Mouse (Mus musculus): ENCODE data around the gene Ptprf. TPM values are rescaled to one million over a fixed set of nuclear protein-coding genes. Genes with fewer than 3 reads are reported as not detected.

The Ptprf gene
- total RNA-seq (2015; ENCODE audit: low replicate concordance) (not detected in 2 replicates), total RNA-seq (2017; ENCODE audit: low replicate concordance) (not detected in 2 replicates)

DNA sequence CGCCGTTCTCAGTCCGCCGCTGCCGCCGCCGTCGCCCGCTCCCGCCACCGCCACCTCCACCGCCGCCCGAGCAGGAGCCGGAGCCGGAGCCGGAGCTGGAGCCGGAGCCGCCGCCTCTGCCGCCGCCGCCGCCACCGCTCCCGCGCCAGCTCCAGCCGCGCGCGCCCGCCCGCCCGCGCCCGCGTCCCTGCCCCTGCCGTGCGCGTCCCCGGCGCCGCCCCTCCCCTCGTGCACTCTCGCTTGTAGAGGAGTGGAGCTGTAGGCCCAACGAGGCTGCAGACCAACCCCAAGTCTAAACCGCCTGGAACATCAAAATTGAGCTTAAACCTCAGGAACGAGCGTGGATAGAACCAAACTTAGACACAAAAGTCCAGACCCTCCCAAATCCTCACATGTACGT lies at the start of gene Ptprf:
TSS of gene Ptprf (minus strand) at position 175 of the 400 bp plus-strand sequence.
- ATAC-seq (replicated peaks; ENCODE audit: low FRiP score, poor library complexity, severe bottlenecking), result no peak

DNA sequence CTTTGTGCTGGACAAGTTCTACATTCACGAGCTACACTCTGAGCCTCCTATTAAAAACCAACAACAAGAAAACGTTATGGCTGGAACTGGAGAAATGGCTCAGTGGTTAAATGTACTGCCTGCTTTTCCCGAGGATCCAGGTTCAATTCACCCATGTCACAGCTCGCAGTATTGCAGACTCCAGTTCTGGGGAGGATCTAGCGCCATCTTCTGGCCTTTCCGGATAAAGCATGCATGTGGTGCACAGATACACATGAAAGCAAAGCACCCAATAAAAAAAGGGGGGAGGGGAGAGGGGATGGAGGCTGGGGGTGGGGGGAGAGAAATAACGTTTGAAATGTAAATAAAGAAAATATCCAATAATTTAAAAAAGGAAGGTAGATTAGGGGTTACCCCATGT lies 45.5 kb upstream of the Ptprf start:
- 0 out of 2 replicates have a peak, but pooled peaks have one; percentile 55 for ATAC-seq (replicated peaks; ENCODE audit: low FRiP score, poor library complexity, severe bottlenecking)

- ATAC-seq (replicated peaks; ENCODE audit: low FRiP score, poor library complexity, severe bottlenecking), result no peak
Observed at GRCm38 (mm10) chr4:118335991-118336390, 44.8 kb upstream of the Ptprf start.

DNA sequence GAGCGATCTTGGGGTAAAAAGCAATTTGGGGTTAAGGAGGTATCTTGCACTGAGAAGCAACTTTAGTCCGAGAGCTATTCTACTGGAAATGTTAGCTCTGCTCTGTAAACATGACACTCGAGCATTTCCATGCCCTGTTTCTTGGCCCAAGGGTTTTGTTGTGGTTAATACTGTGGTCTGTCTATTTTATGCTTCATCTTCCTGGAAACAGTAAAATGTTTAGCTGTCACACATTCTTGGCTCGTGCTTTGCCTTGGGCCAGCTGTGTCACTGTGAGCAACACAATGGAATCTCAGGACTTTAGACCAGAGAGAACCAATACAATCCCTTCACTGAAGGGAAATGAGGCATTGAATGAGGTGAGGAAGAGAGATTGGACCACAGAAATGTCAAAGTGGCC lies 40.6 kb upstream of the Ptprf start:
- ATAC-seq (replicated peaks; ENCODE audit: low FRiP score, poor library complexity, severe bottlenecking), result no peak

DNA sequence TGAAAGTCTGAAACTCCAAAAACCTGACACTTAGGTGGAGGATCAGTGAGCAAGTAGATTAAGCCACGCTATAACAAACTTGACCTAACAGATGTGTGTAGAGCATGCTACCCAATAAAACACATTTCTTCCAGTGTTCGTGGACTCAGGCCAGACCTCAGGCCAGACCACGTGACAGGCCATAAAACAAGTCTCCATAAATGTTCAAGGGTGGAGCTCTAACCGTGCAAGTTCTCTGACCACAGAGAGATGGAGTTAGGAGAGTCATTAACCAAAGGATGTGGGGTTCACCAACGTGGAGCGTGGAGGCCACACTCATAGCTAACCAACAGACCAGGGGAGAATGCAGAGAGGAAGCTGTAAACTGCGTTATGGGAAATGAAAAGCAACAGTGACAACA lies 35.3 kb upstream of the Ptprf start:
- no peak for ATAC-seq (replicated peaks; ENCODE audit: low FRiP score, poor library complexity, severe bottlenecking)

GRCm38 (mm10) chr4:118320636-118321035 lies 29.4 kb upstream of the Ptprf start:
- no peak for ATAC-seq (replicated peaks; ENCODE audit: low FRiP score, poor library complexity, severe bottlenecking)

DNA sequence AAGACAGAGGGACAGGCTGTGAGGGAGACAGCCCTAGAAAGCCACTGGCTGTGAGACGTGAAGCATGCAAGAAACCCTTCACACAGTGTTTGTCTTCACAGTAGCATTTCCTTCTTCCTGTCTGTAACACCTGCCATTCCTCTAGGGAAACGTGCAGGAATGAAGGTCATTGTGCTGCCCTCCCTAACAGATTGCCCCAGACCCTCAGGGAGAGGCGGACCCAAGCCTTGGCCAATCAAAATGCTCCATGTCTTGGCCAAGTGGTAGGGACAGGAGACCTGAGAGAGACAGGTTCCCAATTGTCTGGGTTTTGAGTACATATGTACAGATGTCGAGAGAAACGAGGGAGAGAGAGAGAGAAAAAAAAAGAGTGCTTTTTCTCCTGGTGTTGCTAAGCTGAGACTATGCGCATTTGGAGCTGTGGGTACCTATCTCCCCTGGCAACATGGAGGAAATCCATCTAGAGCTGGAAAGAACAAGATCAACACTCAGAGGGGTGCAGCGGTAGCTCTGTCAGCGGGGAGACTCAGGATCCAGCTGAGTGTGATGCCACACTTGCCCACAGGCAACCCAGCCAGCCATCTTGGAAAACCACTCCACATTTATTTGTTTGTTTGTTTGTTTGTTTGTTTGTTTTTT lies 28.6 kb upstream of the Ptprf start:
- no peak for ATAC-seq (replicated peaks; ENCODE audit: low FRiP score, poor library complexity, severe bottlenecking)

DNA sequence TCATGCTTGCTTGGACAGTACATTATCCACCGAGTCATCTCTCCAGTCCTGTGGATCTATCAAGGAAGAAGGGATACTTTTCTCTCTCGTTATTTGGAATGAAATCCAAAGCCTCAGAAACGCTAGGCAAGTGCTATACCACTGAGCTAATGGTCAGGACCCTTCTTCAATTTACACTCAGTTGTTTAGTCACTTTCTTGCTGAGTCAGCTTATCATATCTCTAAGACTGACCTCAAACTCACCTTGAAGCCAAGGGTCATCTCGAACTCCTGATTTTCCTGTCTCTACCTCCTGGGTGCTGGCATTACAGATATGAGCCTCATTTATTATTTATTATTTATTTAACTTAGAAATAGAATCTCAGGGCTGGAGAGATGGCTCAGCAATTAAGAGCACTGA lies 25.5 kb upstream of the Ptprf start:
- no peak for ATAC-seq (replicated peaks; ENCODE audit: low FRiP score, poor library complexity, severe bottlenecking)

GRCm38 (mm10) chr4:118315286-118315685 lies 24.1 kb upstream of the Ptprf start:
- no peak for ATAC-seq (replicated peaks; ENCODE audit: low FRiP score, poor library complexity, severe bottlenecking)

DNA sequence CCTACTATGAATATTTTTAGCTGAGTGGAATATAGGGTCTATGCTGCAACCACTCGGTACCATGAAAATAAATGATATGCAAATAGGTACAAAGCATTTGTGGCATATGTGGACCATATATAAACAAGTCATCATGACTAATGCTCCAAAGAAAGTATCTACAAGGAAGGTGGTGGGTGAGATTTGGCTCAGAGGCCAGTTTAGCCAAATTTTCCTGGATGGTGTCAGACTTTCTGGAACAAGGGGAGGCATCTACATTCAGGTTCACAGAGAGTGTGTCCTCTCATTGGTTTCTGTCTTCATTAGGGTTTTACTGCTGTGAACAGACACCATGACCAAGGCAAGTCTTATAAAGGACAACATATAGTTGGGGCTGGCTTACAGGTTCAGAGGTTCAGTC lies 19.3 kb upstream of the Ptprf start:
- ATAC-seq (replicated peaks; ENCODE audit: low FRiP score, poor library complexity, severe bottlenecking), result no peak

- no peak for ATAC-seq (replicated peaks; ENCODE audit: low FRiP score, poor library complexity, severe bottlenecking)
Observed at GRCm38 (mm10) chr4:118307533-118308263, 16.5 kb upstream of the Ptprf start.

GRCm38 (mm10) chr4:118306113-118306696 lies 15.0 kb upstream of the Ptprf start:
- no peak for ATAC-seq (replicated peaks; ENCODE audit: low FRiP score, poor library complexity, severe bottlenecking)

DNA sequence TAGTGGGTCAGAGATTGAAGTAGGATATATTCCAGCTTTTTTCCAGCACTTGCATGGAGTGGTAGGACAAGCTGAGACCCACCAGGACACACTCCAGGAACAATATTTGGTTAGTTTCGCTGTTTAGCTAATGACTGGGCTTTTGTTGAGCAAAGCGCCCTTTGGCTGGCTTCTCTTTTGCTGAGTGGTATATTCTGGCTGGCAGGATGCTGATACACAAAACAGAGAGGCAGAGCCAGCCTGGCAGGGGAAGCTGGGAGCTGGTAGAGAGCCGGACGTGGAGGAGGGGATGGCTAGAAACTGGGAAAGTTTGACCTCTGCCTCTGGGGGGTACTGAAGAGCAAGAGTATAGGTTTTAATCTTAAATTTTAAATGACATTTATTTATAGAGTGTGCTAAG lies 13.8 kb upstream of the Ptprf start:
- ATAC-seq (replicated peaks; ENCODE audit: low FRiP score, poor library complexity, severe bottlenecking), result no peak

DNA sequence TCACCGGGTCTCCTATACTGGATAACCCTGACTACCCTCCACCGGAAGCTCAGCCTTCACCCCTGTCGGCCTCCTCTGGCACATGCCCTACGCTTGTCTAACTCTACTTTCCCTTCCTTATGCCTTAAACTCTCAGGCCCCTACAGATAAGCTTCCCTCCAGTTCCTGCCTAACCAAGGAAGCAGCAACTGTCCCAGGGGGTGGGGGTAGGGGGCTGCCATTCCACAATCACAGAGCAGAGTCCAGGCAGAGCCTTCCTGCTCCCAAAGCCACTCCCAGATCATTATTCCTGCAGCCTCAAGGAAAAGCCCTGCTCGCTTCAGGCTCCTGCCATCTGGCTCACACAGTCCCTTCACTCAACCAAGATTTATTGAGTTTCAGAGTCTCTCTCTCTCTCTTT lies 6.6 kb upstream of the Ptprf start:
- no peak for ATAC-seq (replicated peaks; ENCODE audit: low FRiP score, poor library complexity, severe bottlenecking)

DNA sequence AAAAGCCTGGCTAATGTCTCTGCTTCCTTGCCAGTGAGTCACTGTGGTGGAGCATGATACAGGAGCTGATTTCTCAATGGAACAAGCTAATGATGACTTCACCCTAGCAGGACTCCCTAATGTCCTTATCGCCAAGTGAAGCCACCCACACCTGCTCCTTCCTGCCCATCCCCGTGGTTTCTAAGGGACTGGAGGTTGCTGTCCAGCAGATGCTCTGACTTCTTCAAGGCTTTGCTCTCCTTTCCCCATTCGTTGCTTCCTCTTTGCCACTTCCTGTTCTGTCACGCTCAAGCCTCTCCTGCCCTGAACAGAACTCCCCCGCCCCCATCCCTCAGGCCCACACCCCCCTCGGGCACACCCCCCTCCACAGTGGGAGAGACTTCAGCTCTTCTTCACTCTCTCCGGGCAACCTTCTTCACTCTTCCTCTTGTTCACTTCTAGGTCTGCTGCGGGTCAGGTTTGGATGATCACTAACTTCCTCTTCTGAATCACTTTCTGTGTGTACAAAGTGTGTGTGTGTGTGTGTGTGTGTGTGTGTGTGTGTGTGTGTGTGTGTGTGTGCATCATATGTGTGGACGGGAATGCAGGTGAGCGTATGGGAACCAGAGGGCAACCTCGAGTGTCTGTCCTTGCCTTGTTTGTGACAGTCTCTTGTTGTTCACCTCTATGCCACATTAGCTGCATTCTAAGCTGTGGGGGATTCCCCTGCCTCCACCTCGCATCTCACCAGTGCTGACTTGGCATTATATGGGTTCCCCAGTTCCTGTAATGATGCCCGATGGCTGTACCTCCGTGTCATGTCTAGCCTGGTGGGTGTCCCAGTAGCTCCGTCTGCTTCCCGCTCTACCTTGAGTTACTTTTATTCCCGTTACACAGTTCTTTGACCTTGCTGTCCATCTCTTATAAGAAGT lies 4.7 kb upstream of the Ptprf start:
- no peak for ATAC-seq (replicated peaks; ENCODE audit: low FRiP score, poor library complexity, severe bottlenecking)

DNA sequence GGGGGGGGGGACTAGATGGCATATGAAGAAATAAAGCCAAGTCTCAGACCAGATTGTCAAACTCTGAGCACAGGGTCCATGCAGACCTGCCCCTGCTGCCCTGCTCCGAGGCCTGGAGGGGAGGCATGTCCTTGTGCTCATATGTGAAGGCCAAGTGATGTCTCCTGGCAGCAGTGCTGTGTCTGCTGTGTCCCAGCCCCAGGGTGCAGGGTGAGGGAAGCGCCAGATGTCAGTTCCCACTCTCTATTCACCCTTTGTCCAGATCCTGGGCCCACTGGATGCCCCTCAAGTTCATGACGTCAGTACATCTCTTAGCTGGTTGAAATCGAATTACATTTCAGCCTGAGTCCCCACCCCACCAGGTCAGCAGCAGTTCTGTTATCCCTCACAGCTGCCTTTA lies 3.6 kb upstream of the Ptprf start:
- ATAC-seq (replicated peaks; ENCODE audit: low FRiP score, poor library complexity, severe bottlenecking), result no peak

DNA sequence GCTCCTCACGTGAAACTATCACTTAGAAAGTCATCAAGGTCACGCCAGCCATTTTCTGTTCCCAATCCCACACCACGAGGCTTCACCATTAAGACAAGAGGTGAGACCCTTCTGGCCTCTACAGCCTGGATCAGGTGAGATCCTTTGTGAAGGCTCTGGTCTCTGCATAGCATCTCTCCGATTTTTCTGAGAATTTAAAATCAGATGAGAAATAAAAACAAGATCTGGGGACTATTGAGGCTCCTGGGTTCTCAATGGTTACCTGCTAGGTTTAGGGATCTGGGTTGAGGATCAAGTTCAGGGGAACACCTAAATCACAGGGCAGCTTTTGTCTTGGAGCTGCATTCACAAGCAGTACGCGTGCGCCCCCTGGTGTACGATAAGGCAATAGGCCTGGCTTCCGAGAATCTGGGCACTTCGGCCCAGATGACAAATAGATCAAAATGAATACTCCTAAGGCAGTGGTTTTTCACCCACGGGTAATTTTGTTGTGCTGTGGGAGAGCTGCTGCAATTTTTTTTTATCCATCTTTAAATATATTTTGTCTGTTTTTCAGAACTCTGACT lies 1.6 kb upstream of the Ptprf start:
- ATAC-seq (replicated peaks; ENCODE audit: low FRiP score, poor library complexity, severe bottlenecking), result 0 out of 2 replicates have a peak, but pooled peaks have one; percentile 68

DNA sequence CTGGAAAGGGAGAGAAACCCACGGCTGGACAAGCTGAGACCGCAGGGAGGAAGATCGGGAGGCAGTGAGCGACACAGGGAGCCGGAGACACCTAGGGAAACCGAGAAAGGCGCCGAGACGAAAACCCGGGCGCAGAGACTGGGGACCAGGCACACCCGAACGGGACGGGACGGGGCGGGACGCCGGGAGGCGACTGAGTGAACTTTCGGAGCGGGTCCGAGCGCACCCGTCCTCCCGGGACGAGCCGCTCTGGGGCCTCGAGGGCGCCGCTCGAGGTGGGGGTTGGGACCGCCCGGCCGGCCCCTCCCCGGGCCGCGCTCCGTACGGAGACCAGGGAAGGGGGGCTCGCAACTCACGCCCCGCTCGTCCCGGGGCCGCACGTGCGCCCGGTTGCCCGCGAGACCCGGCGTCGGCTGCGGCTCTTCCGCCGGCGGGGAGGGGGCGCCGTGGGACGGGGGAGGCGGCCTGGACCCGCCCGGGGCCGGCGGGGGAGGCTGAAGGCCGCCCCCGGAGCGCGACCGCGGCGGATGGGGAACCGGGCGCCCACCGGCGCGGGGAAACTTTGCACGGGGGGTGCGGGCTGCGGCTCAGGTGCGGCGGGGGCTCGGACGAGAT lies 682 bp downstream of the Ptprf start:
- no peak for ATAC-seq (replicated peaks; ENCODE audit: low FRiP score, poor library complexity, severe bottlenecking)

DNA sequence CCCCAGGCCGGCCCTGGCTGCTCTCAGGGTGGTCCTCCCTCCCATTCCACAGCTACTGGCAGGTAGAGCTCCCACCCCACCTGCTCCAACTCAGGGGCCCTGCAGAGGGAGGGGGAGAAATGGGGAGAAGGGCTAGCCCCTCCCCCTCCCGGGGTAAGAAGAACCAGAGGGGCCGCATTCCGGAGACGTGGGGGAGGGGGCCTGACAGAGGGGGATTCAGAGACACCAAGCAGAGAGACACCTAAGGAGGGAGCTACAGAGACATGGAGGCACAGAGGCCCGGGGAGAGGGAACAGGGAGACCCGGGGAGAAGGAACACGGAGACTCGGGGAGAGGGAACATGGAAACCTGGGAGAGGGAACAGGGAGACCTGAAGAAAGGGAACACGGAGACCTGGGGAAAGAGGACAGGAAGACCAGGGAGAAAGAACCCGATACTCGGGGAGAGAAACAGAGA lies 1.2 kb downstream of the Ptprf start:
- no peak for ATAC-seq (replicated peaks; ENCODE audit: low FRiP score, poor library complexity, severe bottlenecking)

All from erythroblast, adult 5-6 weeks (primary cell).